Mouse (Mus musculus): ENCODE results near the gene Kcnj1. TPM values are rescaled to one million over a fixed set of nuclear protein-coding genes. Genes with fewer than 3 reads are reported as not detected.

Gene Kcnj1
- polyA plus RNA-seq, 1 experiment from 2014 or later = not detected

DNA sequence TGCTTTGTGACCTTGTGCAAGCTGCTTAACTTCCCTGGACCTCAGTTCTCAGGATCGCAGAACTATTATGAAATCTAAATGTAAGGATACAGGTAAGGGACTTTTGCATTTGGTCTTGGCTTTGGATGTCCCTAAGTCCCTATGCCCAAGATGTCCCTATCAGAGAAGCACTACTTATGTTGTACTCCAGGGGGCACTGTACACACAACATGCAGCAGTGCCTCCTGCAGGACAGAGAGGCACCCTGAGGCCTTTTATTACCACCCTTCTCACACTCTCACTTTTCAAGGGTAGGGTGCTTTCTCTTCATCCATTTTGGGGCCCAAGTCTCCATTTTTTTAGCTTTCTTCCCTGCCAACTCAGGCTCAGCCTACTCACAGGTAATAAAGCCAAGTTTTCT lies 15.8 kb downstream of the Kcnj1 start:
- ATAC-seq = no peak
- no peak overlapping the region for H3K27ac ChIP-seq (ENCODE audit: low read length)
- no peaks in the 10 kb centered on the region; the same call in 1 of the 2 replicates for H3K27me3 ChIP-seq (replicated peaks; ENCODE audit: control insufficient read depth, insufficient read depth, low read length)
- WGBS = 93% methylated on average over 1 of the region's 1 CpGs
- H3K4me3 ChIP-seq (ENCODE audit: low read length) = no peak overlapping the region
- no peaks in the 10 kb centered on the region for H3K9me3 ChIP-seq (ENCODE audit: control insufficient read depth, low read length)
- no peaks in the 10 kb centered on the region for H3K4me1 ChIP-seq (ENCODE audit: control insufficient read depth, insufficient read depth, low read length)
- no peak overlapping the region for H3K9ac ChIP-seq (ENCODE audit: low read depth, low read length)
- H3K4me2 ChIP-seq (ENCODE audit: low read depth, low read length) = no peak overlapping the region
- no peaks in the 10 kb centered on the region for H3K36me3 ChIP-seq (ENCODE audit: control insufficient read depth, insufficient read depth, low read length)

- WGBS = 79% methylated on average over 5 of the region's 5 CpGs
- Histone ChIP-seq H3K4me2 (ENCODE audit: low read depth, low read length) (no peak overlapping the region), H3K4me1 (ENCODE audit: control insufficient read depth, insufficient read depth, low read length) (no peaks in the 10 kb centered on the region), H3K9me3 (ENCODE audit: control insufficient read depth, low read length) (no peaks in the 10 kb centered on the region), H3K9ac (ENCODE audit: low read depth, low read length) (no peak overlapping the region), H3K27ac (ENCODE audit: low read length) (no peak overlapping the region), H3K27me3 (replicated peaks; ENCODE audit: control insufficient read depth, insufficient read depth, low read length) (no peaks in the 10 kb centered on the region), H3K4me3 (ENCODE audit: low read length) (no peak overlapping the region), H3K36me3 (ENCODE audit: control insufficient read depth, insufficient read depth, low read length) (no peaks in the 10 kb centered on the region)
- ATAC-seq = no peak
Measured at GRCm38 (mm10) chr9:32391092-32391491, 18.8 kb downstream of the Kcnj1 start.

- H3K9ac ChIP-seq (ENCODE audit: low read depth, low read length) = no peak overlapping the region
- 77% methylated on average over 9 of the region's 9 CpGs for WGBS
- no peaks in the 10 kb centered on the region for H3K27me3 ChIP-seq (replicated peaks; ENCODE audit: control insufficient read depth, insufficient read depth, low read length)
- no peak overlapping the region for H3K27ac ChIP-seq (ENCODE audit: low read length)
- no peaks in the 10 kb centered on the region for H3K36me3 ChIP-seq (ENCODE audit: control insufficient read depth, insufficient read depth, low read length)
- H3K9me3 ChIP-seq (ENCODE audit: control insufficient read depth, low read length) = no peaks in the 10 kb centered on the region
- no peak for ATAC-seq
- no peaks in the 10 kb centered on the region for H3K4me1 ChIP-seq (ENCODE audit: control insufficient read depth, insufficient read depth, low read length)
- H3K4me3 ChIP-seq (ENCODE audit: low read length) = no peak overlapping the region
- no peak overlapping the region for H3K4me2 ChIP-seq (ENCODE audit: low read depth, low read length)
Measured at GRCm38 (mm10) chr9:32391701-32392100, 19.4 kb downstream of the Kcnj1 start.

GRCm38 (mm10) chr9:32392716-32393115 lies 20.4 kb downstream of the Kcnj1 start:
- Histone ChIP-seq H3K36me3 (ENCODE audit: control insufficient read depth, insufficient read depth, low read length) (no peaks in the 10 kb centered on the region), H3K9me3 (ENCODE audit: control insufficient read depth, low read length) (no peaks in the 10 kb centered on the region), H3K9ac (ENCODE audit: low read depth, low read length) (no peak overlapping the region), H3K4me1 (ENCODE audit: control insufficient read depth, insufficient read depth, low read length) (no peaks in the 10 kb centered on the region), H3K27ac (ENCODE audit: low read length) (no peak overlapping the region), H3K4me3 (ENCODE audit: low read length) (no peak overlapping the region), H3K4me2 (ENCODE audit: low read depth, low read length) (no peak overlapping the region), H3K27me3 (replicated peaks; ENCODE audit: control insufficient read depth, insufficient read depth, low read length) (no peaks in the 10 kb centered on the region)
- no peak for ATAC-seq
- 85% methylated on average over 6 of the region's 6 CpGs for WGBS

GRCm38 (mm10) chr9:32394761-32395161 lies 22.5 kb downstream of the Kcnj1 start:
- H3K9me3 ChIP-seq (ENCODE audit: control insufficient read depth, low read length) = no peaks in the 10 kb centered on the region
- no peaks in the 10 kb centered on the region for H3K27me3 ChIP-seq (replicated peaks; ENCODE audit: control insufficient read depth, insufficient read depth, low read length)
- no peak overlapping the region for H3K4me3 ChIP-seq (ENCODE audit: low read length)
- H3K9ac ChIP-seq (ENCODE audit: low read depth, low read length) = no peak overlapping the region
- no peaks in the 10 kb centered on the region for H3K36me3 ChIP-seq (ENCODE audit: control insufficient read depth, insufficient read depth, low read length)
- H3K4me1 ChIP-seq (ENCODE audit: control insufficient read depth, insufficient read depth, low read length) = no peaks in the 10 kb centered on the region
- no peak for ATAC-seq
- no peak overlapping the region for H3K27ac ChIP-seq (ENCODE audit: low read length)
- WGBS = 79% methylated on average over 4 of the region's 4 CpGs
- H3K4me2 ChIP-seq (ENCODE audit: low read depth, low read length) = no peak overlapping the region

DNA sequence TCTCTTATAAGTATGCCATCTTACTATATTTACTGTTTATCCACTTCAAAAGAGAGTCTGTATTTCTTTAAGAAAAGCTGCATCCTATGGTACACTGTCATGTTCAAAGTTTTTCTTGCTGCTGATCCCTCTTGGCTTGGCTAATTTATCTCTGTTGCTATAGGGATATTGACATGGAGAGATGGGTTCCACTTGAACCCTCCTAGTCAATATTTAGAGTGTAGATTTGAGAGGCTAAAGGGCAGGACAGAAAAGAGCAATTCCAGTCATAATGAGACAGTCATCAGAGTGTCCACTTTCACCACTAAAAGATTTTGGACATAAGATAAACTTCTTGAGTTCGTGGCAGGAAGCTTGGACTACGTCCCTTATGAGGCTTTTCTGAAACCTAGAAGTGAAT lies 27.9 kb downstream of the Kcnj1 start:
- Histone ChIP-seq H3K4me3 (ENCODE audit: low read length) (no peak overlapping the region), H3K27me3 (replicated peaks; ENCODE audit: control insufficient read depth, insufficient read depth, low read length) (no peaks in the 10 kb centered on the region), H3K4me2 (ENCODE audit: low read depth, low read length) (no peak overlapping the region), H3K4me1 (ENCODE audit: control insufficient read depth, insufficient read depth, low read length) (no peaks in the 10 kb centered on the region), H3K27ac (ENCODE audit: low read length) (no peak overlapping the region), H3K9ac (ENCODE audit: low read depth, low read length) (no peak overlapping the region), H3K36me3 (ENCODE audit: control insufficient read depth, insufficient read depth, low read length) (no peaks in the 10 kb centered on the region), H3K9me3 (ENCODE audit: control insufficient read depth, low read length) (no peaks in the 10 kb centered on the region)
- ATAC-seq = no peak
- WGBS = 30% methylated on average over 2 of the region's 2 CpGs

- H3K36me3 ChIP-seq (ENCODE audit: control insufficient read depth, insufficient read depth, low read length) = no peaks in the 10 kb centered on the region
- no peak overlapping the region for H3K4me2 ChIP-seq (ENCODE audit: low read depth, low read length)
- 37% methylated on average over 5 of the region's 5 CpGs for WGBS
- H3K9me3 ChIP-seq (ENCODE audit: control insufficient read depth, low read length) = no peaks in the 10 kb centered on the region
- ATAC-seq = peak; percentile 56
- no peak overlapping the region for H3K9ac ChIP-seq (ENCODE audit: low read depth, low read length)
- H3K4me1 ChIP-seq (ENCODE audit: control insufficient read depth, insufficient read depth, low read length) = no peaks in the 10 kb centered on the region
- no peaks in the 10 kb centered on the region for H3K27me3 ChIP-seq (replicated peaks; ENCODE audit: control insufficient read depth, insufficient read depth, low read length)
- no peak overlapping the region for H3K4me3 ChIP-seq (ENCODE audit: low read length)
- H3K27ac ChIP-seq (ENCODE audit: low read length) = no peak overlapping the region
Measured at GRCm38 (mm10) chr9:32400662-32401161, 28.4 kb downstream of the Kcnj1 start.

- Histone ChIP-seq H3K4me2 (ENCODE audit: low read depth, low read length) (no peak overlapping the region), H3K27ac (ENCODE audit: low read length) (no peak overlapping the region), H3K27me3 (replicated peaks; ENCODE audit: control insufficient read depth, insufficient read depth, low read length) (peaks cover 6% of the 10 kb centered on the region; the same call in 1 of the 2 replicates), H3K9me3 (ENCODE audit: control insufficient read depth, low read length) (no peaks in the 10 kb centered on the region), H3K36me3 (ENCODE audit: control insufficient read depth, insufficient read depth, low read length) (no peaks in the 10 kb centered on the region), H3K4me3 (ENCODE audit: low read length) (no peak overlapping the region), H3K4me1 (ENCODE audit: control insufficient read depth, insufficient read depth, low read length) (peaks cover 8% of the 10 kb centered on the region; the same call in 1 of the 2 replicates), H3K9ac (ENCODE audit: low read depth, low read length) (no peak overlapping the region)
- peak; percentile 60; the same call in 1 of the 2 replicates for ATAC-seq
- 44% methylated on average over 11 of the region's 11 CpGs for WGBS
Measured at GRCm38 (mm10) chr9:32405191-32405925, 33.1 kb downstream of the Kcnj1 start.

DNA sequence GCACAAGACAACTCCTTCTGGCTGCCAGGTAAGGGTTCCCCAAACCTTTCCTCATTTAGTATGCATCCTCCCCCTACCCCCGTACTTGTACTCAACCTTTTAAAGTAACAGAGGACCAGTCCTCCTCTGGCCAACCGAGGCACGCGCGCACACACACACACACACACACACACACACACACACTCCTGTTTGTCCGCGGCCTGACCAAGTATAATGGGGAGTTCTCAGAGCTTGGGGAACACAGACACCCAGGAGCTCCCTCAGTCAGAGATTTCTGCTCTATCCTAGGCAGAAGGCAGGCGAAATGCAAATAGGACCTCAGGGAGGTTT lies 36.4 kb downstream of the Kcnj1 start:
- peak overlapping the region; percentile 87 for H3K4me2 ChIP-seq (ENCODE audit: low read depth, low read length)
- H3K27me3 ChIP-seq (replicated peaks; ENCODE audit: control insufficient read depth, insufficient read depth, low read length) = peaks cover 6% of the 10 kb centered on the region; the same call in 1 of the 2 replicates
- H3K4me3 ChIP-seq (ENCODE audit: low read length) = peak overlapping the region; percentile 46
- peak overlapping the region; percentile 58 for H3K9ac ChIP-seq (ENCODE audit: low read depth, low read length)
- H3K36me3 ChIP-seq (ENCODE audit: control insufficient read depth, insufficient read depth, low read length) = no peaks in the 10 kb centered on the region
- no peaks in the 10 kb centered on the region for H3K9me3 ChIP-seq (ENCODE audit: control insufficient read depth, low read length)
- no peak for ATAC-seq
- peaks cover 8% of the 10 kb centered on the region; the same call in 1 of the 2 replicates for H3K4me1 ChIP-seq (ENCODE audit: control insufficient read depth, insufficient read depth, low read length)
- H3K27ac ChIP-seq (ENCODE audit: low read length) = no peak overlapping the region
- WGBS = 25% methylated on average over 8 of the region's 8 CpGs

All from intestine, embryonic 16.5 days (tissue).